In genomic region chr10:121462162-121462881, GRCm38 (mm10) we compare ENCODE assay signal across 8 mouse cellular contexts. TPM values are rescaled to one million over a fixed set of nuclear protein-coding genes. Genes with fewer than 3 reads are reported as not detected.
DNase-seq lines count a peak whose midpoint lies in the region; ATAC-seq and TF ChIP-seq lines count a peak whose summit lies in the region.

No protein-coding gene starts in this region.

- CTCF ChIA-PET in Patski (lab: Charles Lee): interaction anchor here (0.7 to 2.0 kb wide), 5 partner anchors 10 to 37 kb away, joined by 3 to 8 read pairs (median 4); no protein-coding TSS in a partner anchor

- POLR2A ChIA-PET in Patski (lab: Charles Lee): interaction anchor here (1.3 to 1.8 kb wide), 3 partner anchors 10 to 19 kb away, joined by 4 to 8 read pairs (median 8); no protein-coding TSS in a partner anchor

- ATAC-seq in heart, embryonic 12.5 days (ENCODE audit: insufficient number of reproducible peaks, low FRiP score): no peak; the same call in 1 of the 2 replicates
- peak; percentile 11 for ATAC-seq in Patski
- ATAC-seq in forebrain, embryonic 13.5 days: peak; percentile 28; the same call in 1 of the 2 replicates

- WGBS in heart, embryonic 12.5 days: 53% methylated on average over 24 of the region's 24 CpGs
- WGBS in forebrain, embryonic 13.5 days: 55% methylated on average over 24 of the region's 24 CpGs

- H3K4me2 ChIP-seq in heart, embryonic 12.5 days: peak overlapping the region; percentile 67
- peak overlapping the region; percentile 51 for H3K4me2 ChIP-seq in forebrain, embryonic 13.5 days

- peaks cover 45% of the 10 kb centered on the region for H3K4me1 ChIP-seq in heart, embryonic 12.5 days (replicated peaks)
- H3K4me1 ChIP-seq in forebrain, embryonic 13.5 days: peaks cover 35% of the 10 kb centered on the region

- no peaks in the 10 kb centered on the region for H3K27me3 ChIP-seq in heart, embryonic 12.5 days (replicated peaks)
- H3K27me3 ChIP-seq in Patski: no peaks in the 10 kb centered on the region
- H3K27me3 ChIP-seq in forebrain, embryonic 13.5 days: peaks cover 6% of the 10 kb centered on the region

- no peak for DNase-seq in heart, postnatal 10 days
- no peak for DNase-seq in Patski (ENCODE audit: low read depth, low spot score)
- DNase-seq in lung, postnatal 36 days: peak; percentile 41
- DNase-seq in thymus, postnatal 4 days: no peak
- no peak for DNase-seq in left cerebral cortex, postnatal 14 days (ENCODE audit: low spot score in 2 of 2)
- DNase-seq in urinary bladder, postnatal 25 days (ENCODE audit: low spot score): no peak

- in situ Hi-C loops in Patski (cut with MboI; ENCODE audit: low pct_unique_long_range_greater_than_20kb): loop anchor here (10.0 kb wide), 1 partner anchor 48 kb away; no protein-coding TSS in a partner anchor

- TF ChIP-seq CTCF in Patski (IDR thresholded peaks at IDR 0.05): no peak

- intact Hi-C loops in heart, postnatal 10 days (cut with DNase I): no loop called here
- intact Hi-C loops in left cerebral cortex, postnatal 14 days (cut with DNase I): no loop called here

- peak overlapping the region; percentile 26; the same call in 1 of the 2 replicates for H3K4me3 ChIP-seq in heart, embryonic 12.5 days
- no peak overlapping the region for H3K4me3 ChIP-seq in forebrain, embryonic 13.5 days

- H3K9me3 ChIP-seq in heart, embryonic 12.5 days (replicated peaks): no peaks in the 10 kb centered on the region
- H3K9me3 ChIP-seq in forebrain, embryonic 13.5 days (replicated peaks): no peaks in the 10 kb centered on the region

- peaks cover 7% of the 10 kb centered on the region; the same call in 1 of the 2 replicates for H3K36me3 ChIP-seq in heart, embryonic 12.5 days
- no peaks in the 10 kb centered on the region for H3K36me3 ChIP-seq in forebrain, embryonic 13.5 days (ENCODE audit: poor library complexity, severe bottlenecking)

- peak overlapping the region; percentile 57 for H3K9ac ChIP-seq in heart, embryonic 12.5 days
- no peak overlapping the region for H3K9ac ChIP-seq in forebrain, embryonic 13.5 days

- peak overlapping the region; percentile 60 for H3K27ac ChIP-seq in heart, embryonic 12.5 days (ENCODE audit: poor library complexity, severe bottlenecking)
- no peak overlapping the region for H3K27ac ChIP-seq in forebrain, embryonic 13.5 days

RNA-seq across cellular contexts. Expression of gene Rassf3, which starts 13.8 kb away (rescaled TPM):
- polyA plus RNA-seq in heart, embryonic 12.5 days (2016; fragmentation: Nextera tagmentation; extraction: Ambion mirVana): 27.0 and 28.1 TPM in 2 replicates
- total RNA-seq in heart, postnatal 10 days (2021): 100 to 1,000 TPM in 1 of 2 experiments, 10 to 100 TPM in 1; 98.8 to 116 TPM
- polyA plus RNA-seq in Patski (2021): 27.0 TPM
- 3.5 and 3.7 TPM in 2 replicates for polyA plus RNA-seq in forebrain, embryonic 13.5 days (2015; fragmentation: Nextera tagmentation; extraction: Ambion mirVana)
- total RNA-seq in left cerebral cortex, postnatal 14 days (2021): 10 to 100 TPM; 29.6 to 33.9 TPM
